Mouse (Mus musculus) small intestine, adult 2 months (tissue): ENCODE measurements at regions not wholly inside any gene's neighbourhood (a gene's known extent, or its start where the extent isn't known, plus 50 kb on each side); places are given as distances from the start of the nearest gene placed in this dataset.

Source experiments
- CTCF ChIP-seq: fragments of 200-500 bp; IDR thresholded peaks from 2 replicates; pipeline ENCODE4 v1.5.1; 2012; ENCODE audit warnings: low read depth, mild to moderate bottlenecking, control low read depth, inconsistent platforms, low read length, moderate library complexity, mixed read lengths; ENCODE audit not compliant: insufficient replicate concordance, insufficient read length; ENCODE audit errors: extremely low read depth
- POLR2A ChIP-seq: fragments of 200-500 bp; IDR thresholded peaks from 2 replicates; pipeline ENCODE4 v1.6.1; 2012; ENCODE audit warnings: low read depth, mild to moderate bottlenecking, control low read depth, inconsistent platforms, low read length, moderate library complexity

- no peak for TF ChIP-seq POLR2A
- TF ChIP-seq CTCF: no peak
Measured at GRCm38 (mm10) chr16:21361406-21361805, 61.5 kb upstream of the Vps8 start.
